Mouse (Mus musculus): ENCODE results near the gene Pkd1.

The Pkd1 gene

GRCm38 (mm10) chr17:24608370-24608769 is 58.7 kb downstream of the Pkd1 start:
- no peak for DNase-seq (ENCODE audit: low spot score in 2 of 2)

- DNase-seq (ENCODE audit: low spot score in 2 of 2), result no peak
Measured at GRCm38 (mm10) chr17:24608874-24609273, 59.2 kb downstream of the Pkd1 start.

- no peak for DNase-seq (ENCODE audit: low spot score in 2 of 2)
Measured at GRCm38 (mm10) chr17:24610711-24611110, 61.1 kb downstream of the Pkd1 start.

- no peak for DNase-seq (ENCODE audit: low spot score in 2 of 2)
Measured at GRCm38 (mm10) chr17:24617561-24618194, 68.0 kb downstream of the Pkd1 start.

GRCm38 (mm10) chr17:24625472-24625871 is 75.8 kb downstream of the Pkd1 start:
- no peak for DNase-seq (ENCODE audit: low spot score in 2 of 2)

- peak; percentile 61 to 72 for DNase-seq (ENCODE audit: low spot score in 2 of 2)
Measured at GRCm38 (mm10) chr17:24628646-24629045, 79.0 kb downstream of the Pkd1 start.

GRCm38 (mm10) chr17:24630072-24630471 is 80.4 kb downstream of the Pkd1 start:
- DNase-seq (ENCODE audit: low spot score in 2 of 2), result no peak

- peak; percentile 78 to 80 for DNase-seq (ENCODE audit: low spot score in 2 of 2)
Measured at GRCm38 (mm10) chr17:24632167-24632812, 82.7 kb downstream of the Pkd1 start, which contains the start of the genes Tsc2 and Nthl1. Gene Tsc2 (minus strand): TSS chr17:24632630. Gene Nthl1 (plus strand): TSS chr17:24632680.

GRCm38 (mm10) chr17:24632813-24633449 is 83.3 kb downstream of the Pkd1 start:
- peak; percentile 56 to 77 for DNase-seq (ENCODE audit: low spot score in 2 of 2)

GRCm38 (mm10) chr17:24633831-24634230 is 84.2 kb downstream of the Pkd1 start:
- no peak for DNase-seq (ENCODE audit: low spot score in 2 of 2)

GRCm38 (mm10) chr17:24635024-24635423 is 85.4 kb downstream of the Pkd1 start:
- no peak for DNase-seq (ENCODE audit: low spot score in 2 of 2)

- no peak for DNase-seq (ENCODE audit: low spot score in 2 of 2)
Measured at GRCm38 (mm10) chr17:24635694-24636093, 86.1 kb downstream of the Pkd1 start.

- DNase-seq (ENCODE audit: low spot score in 2 of 2), result no peak
Measured at GRCm38 (mm10) chr17:24636781-24637481, 87.3 kb downstream of the Pkd1 start.

GRCm38 (mm10) chr17:24638214-24638613 is 88.6 kb downstream of the Pkd1 start:
- DNase-seq (ENCODE audit: low spot score in 2 of 2), result no peak

GRCm38 (mm10) chr17:24638840-24639239 is 89.2 kb downstream of the Pkd1 start:
- DNase-seq (ENCODE audit: low spot score in 2 of 2), result peak in 1 of 2 experiments; percentile 39

GRCm38 (mm10) chr17:24639571-24639988 is 89.9 kb downstream of the Pkd1 start:
- no peak for DNase-seq (ENCODE audit: low spot score in 2 of 2)

GRCm38 (mm10) chr17:24640119-24640518 is 90.5 kb downstream of the Pkd1 start:
- no peak for DNase-seq (ENCODE audit: low spot score in 2 of 2)

- no peak for DNase-seq (ENCODE audit: low spot score in 2 of 2)
Measured at GRCm38 (mm10) chr17:24640581-24640980, 90.9 kb downstream of the Pkd1 start.

- no peak for DNase-seq (ENCODE audit: low spot score in 2 of 2)
Measured at GRCm38 (mm10) chr17:24641944-24642343, 92.3 kb downstream of the Pkd1 start.

GRCm38 (mm10) chr17:24642791-24643343 is 93.2 kb downstream of the Pkd1 start:
- no peak for DNase-seq (ENCODE audit: low spot score in 2 of 2)

- DNase-seq (ENCODE audit: low spot score in 2 of 2), result no peak
Measured at GRCm38 (mm10) chr17:24644030-24644715, 94.5 kb downstream of the Pkd1 start.

Data from urinary bladder, postnatal 36 days (tissue).